Mouse (Mus musculus) left cerebral cortex, postnatal 10 days (tissue): Measurements from ENCODE around the gene Polr1d. TPM values are rescaled to one million over a fixed set of nuclear protein-coding genes. Genes with fewer than 3 reads are reported as not detected.

Source experiments
- DNase-seq, 2 experiments: peaks; one replicate each; pipeline ENCODE4 v3.0.0; 2021 to 2022; ENCODE audit warnings: low spot score in 2 of 2, mixed read lengths in 1 of 2; ENCODE audit errors: extremely low spot score in 1 of 2
- intact Hi-C: fragments of 180-260 bp; cut with DNase I; formaldehyde crosslinking; loops from one replicate; pipeline ENCODE4 v1.15.1; 2025
- total RNA-seq, 2 experiments: library from RNA; stranded (reverse); gene quantifications; 2 replicates each; pipeline ENCODE4 v1.2.3; 2021

The Polr1d gene
- total RNA-seq, 2 experiments from 2014 or later: 82.2 to 88.3 TPM

- DNase-seq: no peak
- intact Hi-C loops: no loop called here
Observed at GRCm38 (mm10) chr5:147124794-147125193, 47.9 kb downstream of the Polr1d start.

GRCm38 (mm10) chr5:147125542-147126185, 48.8 kb downstream of the Polr1d start:
- intact Hi-C loops: no loop called here
- DNase-seq: no peak

DNA sequence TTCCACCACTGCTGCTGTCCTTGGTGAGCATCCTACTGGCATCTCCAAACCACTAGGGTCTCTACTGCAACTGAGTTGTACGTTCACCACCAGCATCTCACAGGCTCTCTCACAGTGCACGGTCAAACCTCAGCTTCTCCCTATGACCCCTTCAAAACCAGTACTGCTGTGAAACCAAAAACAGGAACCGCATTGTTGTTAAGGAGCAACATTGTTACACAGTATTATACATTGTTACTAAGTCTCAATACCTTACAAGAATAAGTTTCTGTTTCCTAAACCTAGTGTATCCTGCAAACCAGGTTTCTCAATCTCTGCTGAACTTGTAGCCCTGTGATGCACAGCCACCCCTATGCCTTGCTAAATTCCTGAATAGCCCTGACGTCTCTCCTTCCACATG, 51.0 kb downstream of the Polr1d start:
- intact Hi-C loops: no loop called here
- no peak for DNase-seq

DNA sequence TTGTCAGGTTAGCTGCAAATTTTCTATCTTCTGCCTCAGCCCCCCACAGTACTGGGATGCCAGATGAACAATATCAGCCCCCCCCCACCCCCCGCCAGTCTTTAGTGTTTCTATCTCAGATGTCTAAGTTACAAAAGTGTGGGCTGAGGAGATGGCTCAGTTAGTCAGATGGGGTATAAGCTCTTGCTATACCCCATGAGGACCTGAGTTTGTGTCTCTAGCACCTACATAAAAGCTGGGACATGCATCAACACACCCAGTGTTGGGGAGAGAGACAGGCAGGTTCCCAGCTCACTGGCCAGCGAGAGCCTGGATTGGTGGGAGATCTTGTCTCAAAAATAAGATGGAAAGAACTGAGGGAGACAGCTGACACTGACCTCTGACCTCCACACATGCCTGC, 52.6 kb downstream of the Polr1d start:
- intact Hi-C loops: no loop called here
- no peak for DNase-seq

DNA sequence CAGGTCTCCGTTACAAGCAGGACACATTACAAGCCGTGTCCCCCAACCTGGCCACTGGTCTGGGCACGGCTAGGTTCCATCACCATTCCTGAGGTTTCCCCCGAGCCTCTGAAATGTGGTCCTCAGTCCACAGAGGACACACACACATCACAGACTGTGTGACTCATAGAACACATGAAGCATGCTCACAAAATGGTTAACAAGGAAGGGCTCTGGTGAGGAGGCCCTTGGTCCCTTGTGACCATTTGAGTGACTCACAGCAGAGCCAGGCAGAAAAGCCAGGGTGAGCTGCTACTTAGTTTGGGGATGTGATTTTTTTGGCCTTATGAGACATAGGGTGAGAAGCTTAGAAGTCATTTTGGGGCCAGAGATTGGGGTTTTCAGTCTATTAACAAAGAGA, 55.1 kb downstream of the Polr1d start:
- intact Hi-C loops: no loop called here
- DNase-seq: no peak

DNA sequence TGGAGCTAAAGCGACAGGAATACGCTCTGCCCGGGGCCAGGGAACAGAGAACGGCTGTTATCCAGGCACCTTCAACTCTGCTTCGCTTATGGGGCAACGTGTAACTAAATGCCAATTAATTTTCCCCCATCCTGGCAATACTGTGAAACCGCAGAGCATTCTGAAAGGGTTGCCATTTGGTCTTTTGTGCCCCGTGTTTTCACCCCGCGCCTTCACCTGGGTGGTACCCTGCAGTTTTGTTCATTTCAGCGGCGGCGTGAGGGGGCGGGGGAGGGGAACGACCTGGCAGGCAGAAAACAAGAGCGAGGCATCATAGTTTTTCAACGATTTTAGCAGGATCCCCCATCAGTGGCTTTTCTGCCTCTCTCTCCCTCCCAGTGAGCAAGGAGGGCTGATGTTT, 56.8 kb downstream of the Polr1d start:
- intact Hi-C loops: no loop called here

GRCm38 (mm10) chr5:147134341-147135088, 57.7 kb downstream of the Polr1d start:
- peak in 1 of 2 experiments; percentile 10 for DNase-seq

More for the DNA sequence above, 56.8 kb downstream of the Polr1d start:
- DNase-seq: no peak

GRCm38 (mm10) chr5:147135089-147135446, 58.2 kb downstream of the Polr1d start:
- no peak for DNase-seq
- intact Hi-C loops: no loop called here

More at GRCm38 (mm10) chr5:147134341-147135088, 57.7 kb downstream of the Polr1d start:
- intact Hi-C loops: no loop called here

- no peak for DNase-seq
Observed at GRCm38 (mm10) chr5:147135994-147136393, 59.1 kb downstream of the Polr1d start.

GRCm38 (mm10) chr5:147147340-147147739, 70.5 kb downstream of the Polr1d start:
- no peak for DNase-seq
- intact Hi-C loops: no loop called here

More at GRCm38 (mm10) chr5:147135994-147136393, 59.1 kb downstream of the Polr1d start:
- intact Hi-C loops: no loop called here

- intact Hi-C loops: no loop called here
Observed at GRCm38 (mm10) chr5:147154806-147155371, 78.0 kb downstream of the Polr1d start.

DNA sequence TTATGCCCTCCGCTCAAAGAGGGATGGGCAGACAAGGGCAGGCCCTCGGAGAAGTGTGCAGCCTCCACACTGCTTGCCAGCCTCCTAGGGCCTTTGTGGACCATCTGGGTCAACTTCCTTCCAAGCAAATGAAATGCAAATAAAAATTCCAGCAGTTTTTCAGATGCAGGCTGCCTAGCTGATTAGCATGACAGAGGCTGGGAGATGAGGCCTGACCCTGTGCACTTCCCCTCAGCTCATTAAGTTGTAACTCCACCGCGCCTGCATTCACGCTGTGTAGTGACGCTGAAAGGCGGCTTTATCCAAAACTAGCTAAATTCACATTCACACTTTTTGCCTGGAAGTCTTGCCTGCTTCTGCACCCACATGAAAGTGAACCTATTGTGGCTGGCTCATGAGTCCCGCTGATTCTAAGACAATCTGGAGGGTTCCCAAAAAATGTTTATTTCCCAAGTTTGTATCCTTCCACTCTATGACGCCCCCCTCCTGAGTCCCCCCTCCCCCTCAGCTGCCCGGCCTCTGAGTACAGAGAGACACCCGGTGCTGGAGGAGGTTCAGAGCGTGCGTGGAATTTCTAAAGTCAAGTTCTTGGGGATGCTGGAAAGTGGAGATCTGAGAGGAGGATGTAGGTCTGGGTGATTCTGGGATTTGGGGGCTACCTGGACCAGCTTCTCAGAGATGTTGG, 78.7 kb downstream of the Polr1d start:
- peak in 1 of 2 experiments; percentile 8 for DNase-seq
- intact Hi-C loops: no loop called here

More at GRCm38 (mm10) chr5:147154806-147155371, 78.0 kb downstream of the Polr1d start:
- DNase-seq: no peak

DNA sequence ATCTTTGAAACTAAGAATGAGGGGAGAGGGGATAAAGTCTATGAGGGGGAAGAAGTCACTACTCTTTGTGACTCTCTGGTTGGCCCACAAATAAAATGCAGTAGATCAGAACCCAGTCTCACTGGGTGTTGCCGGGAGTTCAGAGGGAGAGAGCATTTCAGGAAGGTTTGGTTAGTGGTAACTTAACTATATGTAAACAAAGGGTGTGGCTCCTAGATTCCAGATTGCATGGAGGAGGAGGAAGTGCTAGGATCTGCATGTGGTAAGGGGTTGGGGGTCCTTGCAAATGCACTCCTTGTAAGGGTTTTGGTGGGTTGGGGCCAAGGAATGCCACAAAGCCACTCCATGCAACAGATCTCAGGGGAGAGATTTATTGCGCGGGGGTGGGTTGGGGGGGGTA, 79.5 kb downstream of the Polr1d start:
- no peak for DNase-seq
- intact Hi-C loops: no loop called here

DNA sequence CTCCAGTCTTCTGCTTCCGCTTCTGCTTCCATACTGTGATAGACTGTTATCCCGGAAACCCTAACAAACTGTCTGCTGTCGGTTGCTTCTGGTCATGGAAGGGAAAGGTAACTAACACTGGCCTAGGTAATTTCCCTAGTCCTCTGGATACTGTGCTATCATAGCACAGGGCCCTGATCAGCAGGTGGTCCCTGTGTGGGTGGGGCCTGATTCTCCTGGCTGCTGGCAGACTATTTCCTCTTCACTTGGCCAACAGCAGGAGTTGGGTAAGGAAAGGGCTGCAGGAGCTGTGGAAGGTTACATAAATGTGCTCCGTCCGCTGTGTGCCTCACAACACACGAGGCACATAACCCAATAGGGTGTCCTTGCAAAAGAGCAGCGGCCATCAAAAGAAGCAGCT, 80.6 kb downstream of the Polr1d start:
- intact Hi-C loops: no loop called here

GRCm38 (mm10) chr5:147159320-147159719, 82.5 kb downstream of the Polr1d start:
- intact Hi-C loops: no loop called here

More for the DNA sequence above, 80.6 kb downstream of the Polr1d start:
- no peak for DNase-seq

GRCm38 (mm10) chr5:147159792-147160191, 82.9 kb downstream of the Polr1d start:
- DNase-seq: no peak
- intact Hi-C loops: no loop called here

More at GRCm38 (mm10) chr5:147159320-147159719, 82.5 kb downstream of the Polr1d start:
- DNase-seq: no peak
